Mouse (Mus musculus) neural tube, embryonic 10.5 days (tissue): Measurements from ENCODE around the gene Wnt10a.
A peak's percentile ranks its signal among the peaks of the same experiment; 100 is the strongest.

Experiments used
- DNase-seq: peaks from one replicate; pipeline ENCODE4 v3.0.0-alpha.2; 2017; ENCODE audit warnings: low spot score; ENCODE audit errors: extremely low spot score

Wnt10a gene

DNA sequence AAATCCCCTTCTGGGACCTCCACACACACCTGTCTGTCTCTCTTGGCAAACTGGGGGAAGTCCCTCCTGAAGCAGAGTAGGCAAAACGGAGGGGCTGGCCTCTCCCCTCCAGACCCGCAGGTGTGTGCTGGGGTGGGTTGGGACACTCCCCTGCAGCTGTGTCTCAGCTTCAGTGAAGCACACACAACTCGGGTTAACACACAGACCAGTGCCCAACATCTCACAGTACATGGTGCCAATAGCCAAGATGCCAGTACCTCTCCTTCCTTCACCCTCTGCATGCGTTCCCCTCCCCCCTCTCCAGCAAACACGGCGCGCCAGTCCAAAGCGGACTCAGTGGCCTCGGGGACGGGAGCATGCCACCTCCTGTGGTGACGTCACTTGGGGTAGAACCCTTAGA is at the start of gene Wnt10a:
Gene Wnt10a (plus strand): TSS at position 268 of the 400 bp plus-strand sequence.
- no peak for DNase-seq

- DNase-seq = no peak
Observed at GRCm38 (mm10) chr1:74747335-74747734, 44.0 kb upstream of the Wnt10a start.

DNA sequence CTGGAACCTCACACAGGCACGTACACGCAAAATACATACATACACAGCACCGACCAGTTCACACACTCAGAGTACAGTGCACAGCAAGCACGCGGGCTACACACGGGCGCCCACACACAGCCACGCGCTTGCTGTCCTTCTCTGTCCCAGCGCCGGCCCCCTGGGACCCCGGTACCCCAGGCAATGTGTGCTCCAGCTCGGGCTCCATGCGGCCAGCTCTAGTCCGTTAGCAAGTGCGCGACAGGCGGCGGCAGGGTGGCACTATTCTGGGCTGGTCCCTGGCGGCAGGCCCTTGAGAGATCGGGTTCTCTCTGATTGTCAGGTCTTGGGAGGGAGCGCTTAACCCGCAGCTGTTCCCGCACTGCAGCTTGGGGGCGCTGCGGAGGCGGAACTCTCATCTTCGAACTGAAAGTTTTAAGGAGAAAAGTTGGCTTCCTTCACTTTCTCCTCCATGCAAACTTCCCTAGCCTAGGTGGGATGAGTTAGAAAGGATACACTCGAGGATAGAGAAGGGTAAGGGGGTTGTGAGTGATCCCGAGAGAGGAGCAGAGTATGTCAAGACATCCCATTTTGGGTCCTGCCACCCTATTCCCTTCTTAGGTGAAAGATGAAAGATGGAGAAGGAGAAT is 42.6 kb upstream of the Wnt10a start, which contains the start of gene Prkag3:
Gene Prkag3 (minus strand): TSS at position 579 of the 629 bp plus-strand sequence.
- DNase-seq = peak; percentile 43

DNA sequence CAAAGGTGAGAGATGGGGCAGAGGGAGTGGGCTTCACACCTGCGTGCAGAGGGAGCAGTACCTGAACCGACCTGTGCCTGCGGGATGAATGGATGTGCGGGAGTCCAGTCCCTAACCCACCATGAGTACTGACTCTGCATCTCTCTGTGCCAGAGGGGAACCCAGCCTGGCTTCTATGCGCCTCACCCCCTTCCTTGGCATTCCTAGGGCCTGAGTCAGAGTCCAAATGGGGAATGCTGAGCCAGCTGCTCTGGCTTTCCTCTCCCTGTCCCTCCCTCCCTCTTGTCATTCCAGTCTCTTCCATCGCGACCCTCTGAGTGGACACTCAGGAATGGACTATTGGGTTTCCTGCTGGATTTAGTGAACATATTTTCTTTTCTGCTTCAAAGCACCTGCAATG is 42.0 kb upstream of the Wnt10a start:
- no peak for DNase-seq

GRCm38 (mm10) chr1:74750683-74751082 is 40.6 kb upstream of the Wnt10a start:
- DNase-seq = no peak

DNA sequence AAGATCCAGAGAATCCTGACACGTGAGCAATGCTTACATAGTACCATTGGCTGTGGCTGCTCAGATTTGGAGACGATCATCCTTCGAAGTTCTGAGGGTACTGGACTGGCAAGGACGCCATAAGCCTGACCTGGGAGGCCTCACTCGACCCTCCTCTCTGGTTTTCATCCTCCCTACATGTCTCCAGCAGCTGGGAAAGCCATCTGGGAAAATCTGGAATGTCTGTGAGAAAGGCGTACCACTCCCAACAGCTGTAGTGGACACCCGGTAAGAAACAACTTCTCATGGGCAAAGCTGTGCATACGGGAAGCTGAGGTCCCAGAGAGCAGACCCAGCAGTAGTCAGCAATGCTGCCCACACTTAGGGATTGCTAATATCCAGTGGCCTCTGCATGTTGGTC is 39.2 kb upstream of the Wnt10a start:
- DNase-seq = no peak

GRCm38 (mm10) chr1:74752833-74753232 is 38.5 kb upstream of the Wnt10a start:
- no peak for DNase-seq

DNA sequence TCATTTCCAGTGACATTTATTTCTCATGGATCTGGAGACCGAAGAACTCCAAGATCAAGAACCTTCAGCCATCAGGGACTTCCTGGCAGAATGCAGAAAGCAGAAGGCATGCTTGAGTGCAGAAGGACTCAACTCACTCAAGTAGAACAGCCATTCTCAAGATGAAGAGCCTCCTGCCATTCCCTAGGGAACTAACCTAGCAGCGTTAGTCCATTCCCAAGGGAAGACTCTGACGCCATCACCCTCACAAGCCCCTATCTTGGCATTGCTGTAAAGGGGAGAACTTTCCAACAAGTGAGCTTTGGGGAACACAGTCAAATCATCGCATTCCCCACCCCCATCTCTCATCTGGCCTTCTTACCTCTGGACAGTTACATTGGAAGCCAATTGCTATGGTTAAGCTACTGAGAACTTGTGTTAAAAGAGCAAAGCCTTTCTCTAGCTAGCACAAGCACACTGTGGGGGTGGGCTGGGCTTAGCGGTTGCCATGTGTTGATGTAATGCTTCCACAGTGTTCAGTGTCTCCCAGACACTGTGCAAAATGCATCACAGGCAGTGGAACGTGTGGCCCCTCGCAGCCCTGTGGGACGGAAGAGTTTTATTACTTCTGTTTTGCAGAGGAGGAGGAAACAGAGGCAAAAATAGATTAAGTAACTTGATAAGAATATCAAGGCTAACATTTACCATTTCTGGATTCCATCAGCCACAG is 37.9 kb upstream of the Wnt10a start:
- DNase-seq = no peak

DNA sequence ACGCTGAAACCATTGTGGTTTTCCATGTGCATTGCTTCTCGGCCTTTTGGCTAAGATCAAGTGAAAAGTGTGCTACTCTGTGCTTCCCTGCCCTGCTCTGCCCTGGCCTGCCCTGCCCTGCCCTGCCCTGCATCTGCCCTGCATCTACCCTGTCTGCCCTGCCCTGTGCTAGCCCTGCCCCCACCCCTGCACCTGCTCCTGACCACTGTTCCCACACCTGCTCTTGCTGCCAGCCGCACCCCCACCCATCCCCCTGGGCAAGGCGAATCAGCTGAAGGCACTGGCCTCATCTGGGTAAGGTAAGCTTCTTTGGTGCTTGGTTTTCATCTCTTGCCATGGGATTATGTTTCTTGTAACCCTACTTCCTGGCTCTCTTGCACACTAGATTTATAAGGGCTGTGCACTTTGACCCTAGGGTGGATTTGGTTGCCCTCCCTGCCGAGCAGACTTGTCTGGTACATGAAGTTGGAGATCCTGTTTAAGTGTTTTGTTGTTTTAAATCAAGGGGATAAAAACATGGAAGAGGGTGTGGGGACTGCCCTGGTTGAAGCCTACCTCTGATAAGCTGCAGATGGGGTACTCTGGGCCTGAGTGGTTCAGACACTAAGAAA is 37.0 kb upstream of the Wnt10a start:
- no peak for DNase-seq

DNA sequence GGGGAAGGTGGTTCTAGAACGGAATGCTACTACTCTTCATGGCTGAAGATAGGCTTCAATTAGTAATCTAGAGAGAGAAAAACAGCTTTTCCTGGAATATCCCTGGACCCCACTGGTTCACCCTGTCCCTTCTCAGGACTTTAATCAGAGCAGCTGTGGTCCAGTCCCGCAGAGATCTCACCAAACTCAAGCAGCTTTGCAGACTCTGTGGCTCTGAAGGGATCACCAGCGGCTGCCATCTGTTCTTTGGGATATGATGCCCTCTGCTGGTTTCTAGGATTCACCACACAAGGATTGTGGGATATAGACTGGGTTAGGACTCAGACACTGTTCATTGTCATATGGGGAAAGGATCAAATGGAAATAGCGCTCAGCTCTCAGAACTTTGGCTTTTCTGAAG is 31.5 kb upstream of the Wnt10a start:
- peak; percentile 40 for DNase-seq

GRCm38 (mm10) chr1:74763081-74763480 is 28.2 kb upstream of the Wnt10a start:
- peak; percentile 77 for DNase-seq

DNA sequence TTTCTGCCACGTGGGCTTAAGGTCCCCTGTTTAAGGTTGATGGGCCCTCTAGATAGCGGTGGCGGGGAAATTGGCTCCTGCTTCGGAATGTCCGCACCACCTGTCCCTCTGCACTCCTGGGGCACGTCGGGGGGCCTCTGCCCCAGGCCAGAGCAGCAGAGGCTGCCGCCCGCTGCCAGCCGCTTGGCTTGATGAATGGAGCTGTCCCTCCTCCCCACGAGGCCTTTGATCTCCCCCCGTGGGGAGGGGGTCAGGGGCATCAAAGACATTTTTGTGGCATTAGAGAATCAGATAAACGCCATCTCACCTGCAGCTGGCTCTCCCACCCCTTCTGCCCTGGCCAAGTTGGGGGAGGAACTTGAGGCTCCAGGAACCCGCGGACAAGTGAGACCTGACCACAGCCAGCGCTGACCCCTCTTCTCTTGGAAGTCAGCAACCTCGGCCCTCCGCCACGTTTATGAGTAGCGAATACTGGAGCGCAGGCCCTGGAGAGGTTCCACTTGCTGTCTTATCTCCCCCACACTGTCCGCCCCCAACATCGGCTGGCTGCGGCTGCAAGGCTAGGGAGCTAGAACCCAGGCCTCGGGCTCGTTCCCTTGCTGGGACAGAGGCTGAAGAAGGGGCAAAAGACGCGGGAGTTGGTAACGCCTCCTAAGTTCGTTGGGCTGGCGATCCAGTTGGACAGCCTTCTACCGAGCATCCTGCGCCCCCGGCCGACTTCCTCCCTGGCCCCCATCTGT is 20.4 kb upstream of the Wnt10a start:
- DNase-seq = peak; percentile 67

GRCm38 (mm10) chr1:74771467-74771844 is 19.9 kb upstream of the Wnt10a start:
- DNase-seq = peak; percentile 54

DNA sequence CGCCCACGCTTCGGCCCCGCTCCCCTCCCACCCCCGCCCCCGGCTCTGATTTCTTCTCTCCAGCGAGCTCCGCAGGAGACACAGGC is 19.6 kb upstream of the Wnt10a start, which contains the start of gene Wnt6:
Gene Wnt6 (plus strand): TSS at position 48 of the 86 bp plus-strand sequence.
- no peak for DNase-seq

DNA sequence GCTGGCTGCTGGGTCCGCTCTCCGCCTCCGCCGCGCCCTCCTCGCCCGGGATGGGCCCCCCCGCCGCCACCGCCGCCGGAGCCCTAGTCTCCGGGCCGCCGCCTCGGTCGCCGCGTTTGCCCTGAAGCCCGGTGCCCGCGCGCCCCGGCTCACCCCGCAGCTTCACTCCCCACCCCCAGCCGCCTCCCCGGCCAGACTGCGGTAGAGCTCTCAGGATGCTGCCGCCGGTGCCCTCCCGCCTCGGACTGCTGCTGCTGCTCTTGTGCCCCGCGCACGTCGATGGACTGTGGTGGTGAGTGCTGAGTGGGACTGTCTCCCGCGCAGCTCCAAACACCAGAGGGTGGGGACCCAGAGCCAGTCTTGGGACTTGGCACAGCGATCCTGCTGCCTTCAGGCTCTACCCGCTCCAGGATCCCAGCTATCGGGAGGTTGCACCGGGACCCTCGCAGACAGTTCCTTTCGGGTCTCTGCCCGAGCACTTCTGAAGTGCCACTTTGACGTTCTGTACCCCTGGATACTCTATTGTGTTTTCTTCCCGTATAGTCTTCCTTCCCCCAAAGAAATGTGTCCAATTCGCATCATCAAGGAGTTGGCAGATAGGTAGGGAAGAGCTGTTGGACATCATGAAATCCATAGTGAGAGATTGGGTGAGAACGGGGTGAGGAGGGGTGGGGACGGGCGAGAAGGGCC is 19.2 kb upstream of the Wnt10a start:
- peak; percentile 67 for DNase-seq

- peak; percentile 80 for DNase-seq
Observed at GRCm38 (mm10) chr1:74773136-74773535, 18.2 kb upstream of the Wnt10a start.

GRCm38 (mm10) chr1:74774062-74774461 is 17.3 kb upstream of the Wnt10a start:
- DNase-seq = no peak

GRCm38 (mm10) chr1:74775816-74776215 is 15.5 kb upstream of the Wnt10a start:
- DNase-seq = no peak

- no peak for DNase-seq
Observed at GRCm38 (mm10) chr1:74778934-74779486, 12.3 kb upstream of the Wnt10a start.

DNA sequence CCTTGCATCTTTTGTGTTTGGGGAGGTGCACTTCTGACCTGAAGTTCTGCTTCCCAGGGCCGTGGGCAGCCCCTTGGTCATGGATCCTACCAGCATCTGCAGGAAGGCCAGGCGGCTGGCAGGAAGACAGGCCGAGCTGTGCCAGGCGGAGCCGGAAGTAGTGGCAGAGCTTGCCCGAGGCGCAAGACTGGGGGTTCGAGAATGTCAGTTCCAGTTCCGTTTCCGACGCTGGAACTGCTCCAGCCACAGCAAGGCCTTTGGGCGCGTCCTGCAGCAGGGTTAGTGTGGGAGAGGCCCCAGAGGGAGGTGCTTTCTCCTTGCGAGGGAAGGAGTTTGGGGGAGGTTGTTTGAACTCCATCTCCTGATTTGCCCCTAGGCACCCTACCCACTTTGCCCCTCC is 9.3 kb upstream of the Wnt10a start:
- no peak for DNase-seq

GRCm38 (mm10) chr1:74783554-74783953 is 7.8 kb upstream of the Wnt10a start:
- DNase-seq = peak; percentile 38
